Mouse (Mus musculus) induced T-regulatory cell, adult 2 months (primary cell): Measurements from ENCODE around the gene Zfyve28.

Experiments used
- DNase-seq: peaks from one replicate; pipeline ENCODE4 v3.0.0-alpha.2; 2012; ENCODE audit warnings: low read depth

Zfyve28 gene

DNA sequence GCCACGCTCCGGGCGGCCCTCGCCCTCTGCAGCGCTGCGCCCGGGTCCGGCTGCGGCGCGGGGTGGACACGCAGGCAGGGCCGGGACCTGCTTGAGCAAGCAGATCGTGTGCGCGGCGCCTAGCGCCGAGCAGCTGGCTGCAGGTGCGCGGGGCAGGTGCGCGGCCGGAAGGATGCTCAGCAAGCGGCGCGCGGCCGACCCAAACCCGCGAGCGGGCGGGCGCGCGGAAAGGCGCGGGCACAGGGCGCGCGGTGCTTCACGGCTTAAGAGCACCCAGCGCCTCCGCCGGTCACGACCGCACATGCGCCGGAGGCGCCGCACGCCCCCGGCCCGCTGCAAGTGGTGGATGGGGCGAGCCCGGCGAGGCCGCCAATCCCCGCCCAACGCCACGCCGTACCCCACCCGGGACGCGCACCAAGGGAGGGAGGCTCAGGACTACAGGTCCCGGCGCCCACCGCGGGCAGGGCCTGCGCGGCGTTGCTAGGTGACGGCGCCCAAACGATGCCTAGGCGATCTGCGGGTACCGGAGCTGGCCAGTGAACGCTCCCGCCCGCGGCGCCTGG lies at the start of gene Zfyve28, which contains the start of gene Cfap99:
TSS of gene Zfyve28 (minus strand) at position 296 of the 563 bp plus-strand sequence.
TSS of gene Cfap99 (plus strand) at position 447 of the 563 bp plus-strand sequence.
- peak; percentile 63 for DNase-seq

DNA sequence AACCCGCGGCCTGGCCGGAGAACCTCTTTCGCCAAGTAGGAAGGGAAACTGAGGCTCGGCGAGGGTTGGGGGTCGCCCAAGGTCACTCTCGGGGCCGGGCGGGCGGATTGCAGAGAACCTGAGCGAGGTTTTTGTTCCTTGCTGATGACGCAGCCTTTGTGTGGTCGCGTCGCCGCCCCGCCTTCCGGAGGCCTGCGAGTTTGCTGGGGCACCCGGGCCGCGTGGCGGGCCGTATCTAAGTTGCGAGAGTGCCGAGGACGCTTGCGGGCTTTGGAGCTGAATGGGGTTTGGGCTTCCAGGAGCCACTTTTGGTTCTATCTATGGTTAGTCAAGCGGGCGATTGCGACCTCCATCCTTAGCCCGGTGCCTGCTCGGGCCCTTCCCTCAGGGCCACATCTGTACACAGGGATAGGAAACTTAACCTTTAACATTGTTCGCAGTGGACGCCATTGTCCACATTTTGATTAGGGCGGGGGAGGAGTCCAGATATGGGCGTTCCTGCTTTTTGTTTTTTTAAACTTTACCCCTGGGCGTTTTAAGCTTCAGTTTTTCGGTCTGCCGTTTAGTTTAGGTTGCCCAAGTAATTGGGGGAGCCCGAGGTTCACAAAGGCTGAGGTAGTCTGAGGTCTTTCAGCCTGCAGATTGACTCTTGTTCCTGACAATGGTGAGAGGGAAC lies 48.7 kb upstream of the Zfyve28 start:
- DNase-seq, result peak; percentile 88

DNA sequence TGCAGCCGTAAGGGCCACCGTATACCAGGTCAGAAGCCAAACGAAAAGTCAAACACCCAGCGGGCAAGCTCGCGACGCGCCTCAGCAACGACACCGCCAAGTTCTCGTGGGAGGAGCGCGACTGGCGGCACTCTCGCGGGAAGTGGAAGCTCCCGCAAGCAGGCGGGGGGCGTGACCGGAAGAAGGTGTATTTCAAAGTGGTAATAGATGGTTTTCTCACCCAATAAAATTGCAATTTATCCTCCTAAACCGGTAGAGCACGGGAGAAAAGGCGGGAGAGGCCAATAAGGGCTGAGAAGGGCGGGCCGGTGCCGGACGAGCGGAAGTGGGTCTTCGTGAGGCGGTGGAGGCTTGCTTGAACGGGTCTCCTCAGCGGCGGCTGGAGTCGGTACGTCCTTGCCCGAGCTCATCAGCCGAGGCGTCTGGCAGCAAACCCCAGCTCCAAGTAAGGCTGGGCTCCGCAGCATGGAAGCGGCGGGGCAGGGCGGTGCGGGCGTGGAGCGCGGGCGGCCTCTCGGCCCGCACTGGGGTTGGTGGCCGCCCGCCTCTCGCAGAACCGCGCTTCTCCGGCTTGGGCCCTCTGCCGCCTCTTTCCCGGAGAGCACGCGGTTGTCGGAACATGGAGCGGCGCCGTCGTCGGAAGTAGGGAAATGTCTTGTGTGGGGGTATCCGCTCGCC lies 48.0 kb upstream of the Zfyve28 start, which contains the start of gene Rnf4:
TSS of gene Rnf4 (plus strand) at position 193 of the 678 bp plus-strand sequence.
- DNase-seq, result peak; percentile 99

DNA sequence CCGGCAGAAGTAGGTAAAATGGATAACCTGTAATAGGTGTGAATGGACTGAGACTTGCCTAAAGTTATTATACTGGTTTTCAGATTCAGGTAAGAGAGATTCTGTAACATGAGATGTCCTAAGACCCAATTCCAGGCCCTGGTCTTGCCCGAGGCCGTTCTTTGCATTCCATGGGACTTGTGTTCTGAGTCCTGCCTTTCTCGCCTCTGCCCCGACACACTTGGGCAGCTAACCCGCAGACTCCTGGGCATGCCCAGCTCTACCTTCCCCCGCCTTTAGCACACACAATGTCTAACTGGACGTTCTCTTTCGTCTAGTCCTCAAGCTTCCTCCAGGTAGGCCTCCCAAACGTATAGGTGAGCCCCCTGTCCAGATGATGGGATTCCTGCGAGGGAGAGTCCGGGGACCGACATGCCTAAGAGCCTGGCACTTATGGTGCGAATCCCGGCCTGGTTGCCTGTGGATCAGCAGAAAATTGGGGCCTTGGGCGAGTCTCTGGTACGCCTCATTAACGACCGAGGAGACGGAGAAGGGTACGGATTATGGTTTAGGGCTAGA lies 47.4 kb upstream of the Zfyve28 start:
- no peak for DNase-seq

DNA sequence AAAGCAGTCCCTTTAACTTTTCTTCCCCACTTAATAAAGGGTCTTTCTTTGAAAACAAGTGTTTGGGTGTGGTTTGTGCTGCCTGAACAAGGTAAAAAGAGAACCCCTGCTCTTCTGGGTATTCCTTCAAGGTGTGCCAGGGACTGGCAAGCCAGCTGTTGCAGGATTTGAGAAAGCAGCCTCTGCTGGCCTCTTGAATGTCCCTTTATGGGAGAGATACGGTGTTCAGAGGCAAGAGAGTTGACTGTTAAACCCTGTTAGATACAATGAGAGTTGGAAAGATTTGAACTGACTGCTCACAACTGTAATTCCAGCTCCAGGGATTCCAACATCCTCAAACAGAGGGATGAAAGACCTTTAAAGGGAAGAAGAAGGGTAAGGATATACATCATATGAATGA lies 45.8 kb upstream of the Zfyve28 start:
- DNase-seq, result peak; percentile 9

DNA sequence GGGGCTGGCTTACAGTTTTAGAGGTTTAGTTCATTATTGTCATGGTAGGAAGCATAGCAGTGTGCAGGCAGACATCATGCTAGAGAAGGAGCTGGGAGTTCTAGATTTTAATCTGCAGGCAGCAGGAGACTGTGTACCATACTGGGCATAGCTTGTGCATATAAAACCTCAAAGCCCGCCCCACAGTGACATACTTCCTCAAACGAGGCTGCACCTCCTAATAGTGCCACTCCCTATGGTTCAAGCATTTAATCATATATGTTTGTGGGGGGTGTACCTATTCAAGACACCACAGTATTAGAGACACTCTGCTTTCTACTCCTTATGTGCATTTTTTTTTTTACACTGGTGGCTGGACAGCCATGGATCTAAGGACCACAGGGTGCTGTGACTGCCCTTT lies 41.9 kb upstream of the Zfyve28 start:
- DNase-seq, result no peak

DNA sequence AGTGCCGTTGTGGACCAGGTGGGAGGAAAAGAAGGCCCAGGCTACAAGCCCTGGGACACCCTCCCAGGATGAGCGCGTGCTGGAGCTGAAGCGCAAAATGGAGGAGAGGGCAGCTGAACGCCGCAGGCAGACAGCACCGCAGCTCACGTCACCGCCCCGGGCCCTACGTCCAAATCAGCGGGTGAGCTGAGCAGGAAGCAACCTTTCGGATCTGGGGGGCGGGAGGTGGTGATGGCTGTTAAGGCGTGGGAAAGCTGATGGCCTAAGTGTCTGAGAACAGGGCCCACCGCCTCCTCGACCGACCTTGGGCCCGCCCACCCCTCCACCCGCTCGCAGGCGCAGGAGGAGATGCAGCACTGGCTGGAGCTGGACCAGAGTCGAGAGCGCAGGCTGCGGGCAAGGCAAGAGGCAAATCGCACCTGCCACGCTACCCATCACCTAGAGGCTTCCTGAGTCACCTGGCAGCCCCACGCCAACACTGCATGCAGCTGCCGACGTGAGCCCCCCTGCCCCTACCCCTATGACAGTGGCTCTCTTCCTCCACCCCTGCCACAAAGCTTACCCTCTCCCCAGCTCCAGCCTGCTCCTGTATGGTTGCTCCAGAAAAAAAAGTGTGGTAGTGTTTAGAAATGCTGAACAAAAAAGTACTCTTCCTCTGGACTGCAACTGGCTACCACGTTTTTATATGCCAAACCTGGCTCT lies 38.8 kb upstream of the Zfyve28 start:
- DNase-seq, result no peak

DNA sequence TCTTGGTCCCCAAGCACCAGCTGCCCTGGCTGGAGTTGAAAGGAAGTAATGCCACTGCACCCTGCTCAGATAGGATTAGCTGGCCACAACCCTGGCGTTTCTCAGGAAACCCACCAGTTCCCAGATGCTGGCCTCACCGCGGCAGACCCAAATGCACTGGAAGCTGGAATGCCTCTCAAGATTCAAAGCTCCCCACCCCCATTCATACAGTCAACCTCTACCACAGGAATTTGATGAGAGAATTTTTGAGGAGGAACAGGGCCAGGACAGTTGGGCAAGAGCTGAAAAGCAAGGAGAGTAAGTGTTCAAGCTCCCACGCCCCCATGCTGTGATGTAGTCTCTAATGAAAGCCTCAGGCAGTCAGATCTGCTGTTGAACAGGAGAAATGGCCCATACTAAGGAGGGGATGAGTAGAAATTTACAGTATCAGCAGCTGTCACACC lies 38.0 kb upstream of the Zfyve28 start:
- no peak for DNase-seq

DNA sequence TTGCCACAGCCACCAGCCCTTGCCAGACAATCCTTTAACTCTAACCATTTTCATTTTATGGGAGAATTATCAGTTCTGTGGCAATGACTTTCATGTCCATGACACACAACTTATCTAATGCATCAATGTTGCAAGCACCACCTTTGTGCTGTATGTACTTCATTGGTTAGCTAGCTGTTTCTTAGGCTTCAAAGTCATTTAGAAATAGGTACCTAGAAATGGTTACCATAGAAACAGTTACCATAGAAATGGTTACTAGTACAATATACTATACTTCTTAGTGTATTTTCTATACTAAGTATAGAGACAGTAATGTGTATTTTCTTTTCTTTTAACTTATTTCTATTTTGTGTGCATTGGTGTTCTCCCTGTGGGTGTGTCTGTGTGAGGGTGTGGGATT lies 37.0 kb upstream of the Zfyve28 start:
- no peak for DNase-seq

DNA sequence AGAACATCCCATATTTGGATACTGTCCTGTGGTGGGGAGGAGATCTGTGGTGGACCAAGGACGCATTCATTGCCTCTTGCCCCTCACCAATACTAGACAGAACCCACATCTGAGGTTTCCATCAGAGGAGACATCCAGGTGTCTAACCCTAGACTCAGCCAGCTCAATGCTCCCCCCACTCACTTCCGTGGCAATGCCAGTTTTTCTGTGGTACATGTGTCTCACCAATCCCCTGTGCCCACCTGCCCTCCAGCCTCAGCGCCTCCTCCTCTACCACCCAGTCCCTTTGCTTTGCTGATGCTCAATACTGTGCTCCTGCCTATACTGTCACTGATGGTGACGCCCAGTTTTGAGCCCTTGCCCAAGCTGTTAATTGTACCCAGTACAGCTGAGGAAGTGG lies 33.0 kb upstream of the Zfyve28 start:
- DNase-seq, result no peak

DNA sequence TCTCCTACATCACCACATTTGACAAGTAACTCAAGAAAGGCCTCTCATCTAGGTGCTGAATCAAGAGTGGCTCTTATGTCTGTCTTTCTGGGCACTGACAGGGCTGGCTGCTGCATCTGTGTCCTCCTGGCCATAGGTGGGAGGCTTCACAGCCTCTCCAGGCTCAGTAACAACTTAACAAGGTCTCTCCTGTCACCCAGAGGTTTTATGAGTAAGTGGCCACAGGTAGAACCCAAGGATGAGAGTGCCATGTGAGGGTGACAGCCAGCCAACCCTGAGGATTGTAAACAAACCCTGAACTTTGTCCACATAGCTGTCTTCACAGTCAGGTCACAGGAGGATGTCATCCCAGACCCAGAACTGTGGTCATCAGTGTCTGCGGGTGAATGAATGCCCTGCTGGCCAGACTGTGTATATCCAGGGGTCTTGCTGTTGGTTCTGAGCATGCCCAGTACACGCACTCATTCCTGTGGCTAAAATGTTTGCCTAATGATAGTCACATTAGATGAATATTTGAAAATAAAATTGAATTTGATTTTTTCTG lies 31.3 kb upstream of the Zfyve28 start:
- DNase-seq, result no peak

DNA sequence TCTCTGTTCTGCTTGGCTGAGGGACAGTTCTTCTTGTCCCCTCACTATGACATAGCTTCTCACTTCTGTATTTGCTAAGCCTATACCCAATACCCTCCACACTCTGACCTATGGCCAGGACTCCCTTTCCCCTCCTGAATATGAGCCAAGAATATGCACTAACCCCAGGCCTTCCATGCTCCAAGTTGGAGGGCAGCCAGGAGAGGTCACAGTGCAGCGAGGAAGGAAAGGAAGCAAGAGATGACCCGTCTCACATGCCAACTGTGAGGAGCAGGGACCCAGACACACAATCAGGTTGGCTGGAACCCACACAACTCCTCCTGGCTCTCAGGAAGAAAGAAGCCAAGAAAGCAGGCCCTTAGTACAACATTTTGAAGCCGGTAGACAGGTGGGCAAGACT lies 20.8 kb upstream of the Zfyve28 start:
- no peak for DNase-seq

DNA sequence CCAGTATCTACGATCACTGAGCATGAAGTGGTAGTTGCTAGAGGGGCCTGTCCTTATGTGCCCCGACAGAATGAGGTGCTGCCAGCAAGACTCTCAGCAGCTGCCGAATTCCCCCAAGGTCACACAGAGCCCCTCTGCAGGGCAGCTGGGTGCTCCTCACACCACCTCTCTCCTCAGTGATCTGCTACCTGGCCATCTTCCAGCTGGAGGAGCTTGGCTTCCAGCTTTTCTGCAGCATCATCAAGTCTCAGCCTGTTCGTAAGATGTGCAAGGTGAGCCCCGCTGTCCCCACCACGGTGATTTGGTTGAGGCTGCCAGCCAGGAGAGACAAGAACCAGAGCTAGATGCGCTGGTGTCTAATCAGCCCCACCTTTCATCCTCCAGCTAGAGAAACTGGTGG lies 14.1 kb upstream of the Zfyve28 start:
- no peak for DNase-seq

DNA sequence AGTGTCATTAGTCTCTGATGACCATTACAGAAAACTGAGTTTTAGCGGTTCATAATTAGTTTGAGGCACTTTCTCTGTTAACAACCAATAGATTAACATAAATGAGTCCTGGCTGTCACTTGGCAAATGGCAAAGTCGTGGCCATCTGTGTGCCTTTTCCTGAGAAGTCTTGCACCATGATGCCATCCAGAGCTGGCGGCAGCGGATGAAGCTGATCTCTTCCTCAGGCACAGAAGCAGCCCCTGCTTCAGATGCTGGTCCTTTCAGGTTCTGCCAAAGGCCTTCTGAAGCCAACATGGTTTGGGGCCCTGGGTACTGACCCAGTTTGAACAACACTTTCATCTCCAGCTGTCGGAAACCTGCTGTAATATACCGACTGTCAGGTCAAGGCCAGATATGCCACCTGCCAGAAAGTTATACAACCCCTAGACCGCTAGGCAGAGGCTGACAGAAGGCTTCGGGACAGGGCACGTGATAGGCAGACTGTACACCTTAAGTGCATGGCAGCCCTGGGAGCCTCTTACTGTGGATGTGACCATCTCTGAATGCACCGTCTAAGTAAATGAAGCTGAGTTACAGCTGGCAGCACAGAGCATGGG lies 10.8 kb upstream of the Zfyve28 start:
- DNase-seq, result no peak

DNA sequence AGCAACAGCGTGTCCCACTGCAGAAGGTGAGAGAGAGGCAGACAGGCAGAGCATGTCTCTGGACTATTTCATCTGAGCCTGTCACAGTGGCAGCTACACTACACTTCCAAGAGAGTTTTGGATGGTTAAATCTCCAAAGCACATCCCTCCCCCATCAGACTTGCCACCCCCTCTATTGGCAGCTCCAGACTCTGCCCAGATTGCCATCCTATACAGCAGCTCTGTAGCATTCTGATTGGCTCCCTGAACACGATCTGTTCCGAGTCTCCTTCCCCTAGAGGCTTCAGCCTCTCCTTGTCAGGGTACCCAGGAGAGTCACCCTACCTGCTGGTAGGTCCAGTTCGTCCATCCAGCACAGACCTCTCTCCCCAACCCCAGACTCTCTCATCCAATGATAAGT lies 9.8 kb upstream of the Zfyve28 start:
- DNase-seq, result no peak

DNA sequence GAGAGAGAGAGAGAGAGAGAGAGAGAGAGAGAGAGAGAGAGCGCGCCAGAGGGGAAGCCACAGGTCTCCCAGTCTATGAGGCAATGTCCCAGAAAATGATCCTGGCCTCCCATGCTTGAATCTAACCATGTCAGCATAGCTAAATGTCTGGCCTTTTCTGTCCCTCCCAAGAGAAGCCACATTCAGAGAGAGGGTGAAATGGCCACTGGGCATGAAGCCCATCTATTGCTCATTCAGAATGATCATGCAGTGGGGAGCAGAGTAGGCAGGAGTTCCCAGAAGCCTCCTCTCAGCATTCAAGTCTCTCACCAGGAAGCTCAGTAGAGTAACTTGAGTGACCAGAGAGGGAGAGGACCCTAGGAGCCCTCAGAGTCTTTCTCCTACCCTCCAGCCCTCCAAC lies 6.9 kb upstream of the Zfyve28 start:
- DNase-seq, result no peak

DNA sequence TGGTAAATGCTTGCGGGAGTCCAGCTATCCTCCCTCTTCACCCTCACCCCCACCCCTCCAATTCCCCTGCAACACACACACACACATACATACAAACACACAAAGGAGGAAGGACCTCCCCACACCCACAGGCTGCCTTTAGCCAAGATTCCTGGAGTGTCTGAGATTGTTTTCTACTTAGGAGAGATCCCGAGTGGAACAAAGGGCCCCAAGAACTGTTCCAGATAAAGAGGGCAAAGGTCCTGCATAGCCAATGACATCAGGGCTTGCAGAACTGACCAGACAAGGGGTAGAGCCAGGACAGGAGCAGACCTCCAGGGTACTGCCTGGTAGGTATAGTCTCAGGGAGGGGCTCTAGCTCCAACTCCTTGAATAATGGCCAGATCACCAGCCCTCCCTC lies 6.4 kb upstream of the Zfyve28 start:
- DNase-seq, result no peak

DNA sequence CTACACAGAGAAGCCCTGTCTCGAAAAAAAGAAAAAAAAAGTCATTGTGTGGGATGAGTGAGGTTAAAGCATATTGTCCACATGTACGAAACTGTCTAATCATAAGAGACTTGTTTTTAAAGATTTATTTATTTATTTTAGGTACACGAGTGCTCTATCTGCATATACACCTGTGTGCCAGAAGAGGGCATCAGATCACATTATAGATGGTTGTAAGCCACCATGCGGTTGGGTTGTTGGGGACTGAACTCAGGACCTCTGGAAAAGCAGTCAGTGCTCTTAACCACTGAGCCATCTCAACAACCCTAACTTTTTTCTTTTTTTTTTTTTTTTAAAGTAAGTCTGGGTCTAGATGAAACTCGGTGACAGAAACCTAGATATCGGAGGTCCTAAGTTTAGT lies 5.1 kb upstream of the Zfyve28 start:
- peak; percentile 34 for DNase-seq

DNA sequence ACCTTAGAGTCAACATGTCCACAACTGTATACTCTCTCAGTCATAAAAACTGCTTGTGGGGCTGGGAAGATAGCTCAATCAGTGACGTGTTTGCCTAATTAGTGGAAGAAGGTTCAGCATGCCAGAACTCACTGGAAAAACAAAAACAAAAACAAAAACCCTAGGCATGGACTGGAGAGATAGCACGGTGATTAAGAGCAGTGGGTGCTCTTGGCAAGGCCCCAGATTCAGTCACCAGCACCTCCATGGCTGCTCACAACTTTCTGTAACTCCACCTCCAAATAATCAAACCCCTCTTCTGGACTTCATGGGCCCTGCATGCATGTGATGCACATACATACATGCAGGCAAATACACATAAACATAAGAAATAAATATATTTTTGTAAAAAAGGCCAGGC lies 1.0 kb upstream of the Zfyve28 start:
- DNase-seq, result no peak

DNA sequence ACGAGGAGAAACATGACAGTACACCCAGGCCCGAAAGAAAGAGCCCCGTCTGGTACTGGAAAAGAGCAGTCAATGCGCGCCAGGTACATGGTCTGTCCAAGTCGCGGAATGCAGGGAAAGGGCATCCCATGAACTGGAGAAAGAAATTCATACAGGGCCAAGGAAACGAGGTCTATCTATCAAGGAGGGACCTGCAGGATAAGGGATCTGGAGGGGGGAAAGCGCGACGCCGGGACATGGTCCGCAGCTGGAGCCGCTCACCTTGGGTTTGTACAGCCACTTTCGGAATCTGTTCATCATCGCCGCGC lies 457 bp downstream of the Zfyve28 start:
- peak; percentile 19 for DNase-seq

DNA sequence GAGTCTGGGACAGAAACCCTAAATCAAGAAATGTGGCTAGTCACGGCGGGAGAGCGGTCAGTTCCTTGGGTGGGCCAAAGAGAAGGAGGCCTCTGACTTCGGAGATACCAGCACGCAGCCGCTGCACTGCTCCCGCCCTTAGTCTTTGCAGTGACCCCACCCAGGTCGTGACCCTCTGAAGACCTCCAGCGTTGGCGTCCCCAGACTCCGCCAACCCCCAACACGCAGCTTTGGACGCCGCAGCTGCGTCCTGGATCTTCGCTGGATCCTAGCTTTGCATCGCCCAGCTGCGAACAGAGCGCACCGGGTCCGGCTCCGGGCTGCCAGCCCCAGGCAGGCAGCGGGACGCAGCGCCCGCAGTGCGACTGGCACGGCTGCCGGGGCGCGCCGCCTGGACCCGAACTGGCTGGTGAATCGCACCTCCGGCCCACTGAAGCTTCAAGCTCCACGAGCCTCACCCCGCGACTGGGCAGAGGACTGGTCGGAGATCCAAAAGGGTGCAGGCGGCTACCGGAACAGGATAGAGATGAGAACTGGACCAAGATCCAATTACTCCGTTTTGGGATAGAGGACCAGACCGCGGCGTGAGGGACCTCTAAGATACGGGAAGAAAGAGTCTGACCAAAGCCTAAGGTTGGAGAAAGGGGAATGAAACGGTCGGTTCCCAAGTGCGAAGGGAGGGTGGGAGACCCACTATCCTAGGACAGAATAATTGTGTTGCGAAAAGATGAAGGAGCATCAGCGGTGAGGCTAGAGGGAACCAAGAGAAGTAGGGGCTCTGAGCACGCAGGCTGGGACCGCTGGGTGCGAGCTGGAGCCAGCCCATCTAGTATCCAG lies 1.0 kb downstream of the Zfyve28 start:
- no peak for DNase-seq
